Mouse (Mus musculus): ENCODE data around the gene Cdsn.

- TF ChIP-seq POLR2A (IDR thresholded peaks at IDR 0.05; ENCODE audit: low read depth, low read length): no peak
- no peak for TF ChIP-seq CTCF (IDR thresholded peaks at IDR 0.05; ENCODE audit: extremely low read depth, insufficient read depth, insufficient read length, insufficient replicate concordance)
Measured at GRCm38 (mm10) chr17:35556186-35556765, 4.3 kb downstream of the Cdsn start.

Measured in spleen, adult 2 months (tissue).